Mouse (Mus musculus): ENCODE measurements at regions not wholly inside any gene's neighbourhood (a gene's known extent, or its start where the extent isn't known, plus 50 kb on each side); places are given as distances from the start of the nearest gene placed in this dataset.
A peak's percentile ranks its signal among the peaks of the same experiment; 100 is the strongest.

DNA sequence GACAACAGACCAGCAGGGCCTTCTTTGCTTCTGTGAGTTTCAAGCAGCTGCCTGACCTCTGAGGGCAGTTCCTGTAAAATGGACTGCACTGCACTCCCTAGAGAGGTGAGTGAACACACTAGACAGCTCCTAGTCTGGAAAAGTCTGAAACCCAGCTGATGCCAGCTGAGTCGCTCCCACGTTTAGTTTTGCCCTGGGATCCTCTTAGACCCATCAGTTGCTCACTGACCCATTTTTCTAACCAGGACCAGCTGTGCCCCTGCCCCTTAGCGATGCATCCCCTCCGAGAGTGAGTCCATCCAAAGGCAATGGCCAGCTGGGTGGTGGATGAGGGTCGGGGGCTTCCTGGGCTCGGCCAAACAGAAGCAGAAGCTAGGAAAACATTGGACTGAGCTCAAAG, 62.2 kb upstream of the Top1 start:
- no peak for DNase-seq (ENCODE audit: extremely low spot score)

- DNase-seq (ENCODE audit: extremely low spot score): no peak
Observed at GRCm38 (mm10) chr2:160584568-160584967, 61.1 kb upstream of the Top1 start.

DNA sequence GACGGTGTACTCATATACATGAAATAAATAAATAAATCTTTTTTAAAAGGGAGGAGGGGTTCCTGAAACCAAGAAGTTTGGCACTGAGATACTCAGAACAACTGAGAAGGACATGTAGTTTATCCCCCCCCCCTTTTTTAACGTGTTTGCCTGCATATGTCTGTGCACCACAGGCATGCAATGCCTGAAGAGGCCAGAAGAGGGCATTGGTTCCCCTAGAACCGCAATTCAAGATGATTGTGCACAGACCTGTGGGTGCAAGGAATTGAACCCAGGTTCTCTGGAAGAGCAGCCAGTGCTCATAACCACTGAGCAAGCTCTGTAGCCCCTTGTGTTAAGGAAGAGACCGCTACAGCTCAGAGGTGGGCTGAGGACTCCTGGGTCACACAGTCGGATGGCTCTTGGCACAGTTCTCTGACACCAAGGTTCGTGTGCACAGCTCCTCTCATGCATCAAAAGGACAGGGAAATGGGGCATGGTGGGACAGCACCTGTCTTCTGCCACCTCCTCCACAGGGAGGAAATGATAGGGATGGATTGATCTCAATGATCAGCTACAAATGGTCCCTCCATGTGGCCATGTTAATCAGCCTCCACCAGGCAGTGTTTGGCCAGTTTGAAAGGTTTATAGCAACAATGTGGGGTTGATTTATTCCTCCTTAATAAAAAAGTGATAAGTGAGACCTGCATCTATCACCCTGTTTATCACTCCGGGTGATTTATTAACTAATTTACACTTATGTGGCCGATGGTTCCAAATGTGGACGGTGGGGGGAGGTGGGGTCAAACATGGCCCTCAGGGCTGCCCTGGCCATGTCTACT, 58.5 kb upstream of the Top1 start:
- no peak for DNase-seq (ENCODE audit: extremely low spot score)

DNA sequence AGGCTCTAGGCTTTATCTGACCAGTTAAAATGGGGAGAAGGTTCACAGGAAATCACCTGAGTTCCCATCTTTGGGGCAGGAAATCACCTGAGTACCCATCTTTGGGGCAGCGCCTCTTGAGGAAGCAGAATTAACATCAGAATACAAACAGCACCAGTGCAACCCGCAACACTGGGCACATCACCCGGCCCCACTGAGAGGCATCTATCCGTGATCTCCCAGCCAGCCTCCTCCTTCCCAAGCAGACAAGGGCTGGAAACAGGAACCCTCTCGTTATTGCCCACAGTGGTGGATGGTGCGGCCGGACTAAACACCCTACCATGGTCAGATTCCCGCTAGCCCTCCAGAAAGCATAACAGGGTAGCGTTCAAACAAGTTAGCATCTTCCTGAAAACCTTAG, 57.3 kb upstream of the Top1 start:
- no peak for DNase-seq (ENCODE audit: extremely low spot score)

- no peak for DNase-seq (ENCODE audit: extremely low spot score)
Observed at GRCm38 (mm10) chr2:160590209-160590910, 55.3 kb upstream of the Top1 start.

- DNase-seq (ENCODE audit: extremely low spot score): no peak
Observed at GRCm38 (mm10) chr2:160591446-160592180, 54.1 kb upstream of the Top1 start.

- peak; percentile 82 for DNase-seq (ENCODE audit: extremely low spot score)
Observed at GRCm38 (mm10) chr2:160593035-160593434, 52.7 kb upstream of the Top1 start.
